Mouse (Mus musculus) adrenal gland, postnatal 36 days (tissue): ENCODE measurements at regions not wholly inside any gene's neighbourhood (a gene's known extent, or its start where the extent isn't known, plus 50 kb on each side); places are given as distances from the start of the nearest gene placed in this dataset.
A peak's percentile ranks its signal among the peaks of the same experiment; 100 is the strongest.

Experiments
- DNase-seq, 2 experiments: peaks; one replicate each; pipeline ENCODE4 v3.0.0; 2021; ENCODE audit warnings: mixed read lengths in 1 of 2

DNA sequence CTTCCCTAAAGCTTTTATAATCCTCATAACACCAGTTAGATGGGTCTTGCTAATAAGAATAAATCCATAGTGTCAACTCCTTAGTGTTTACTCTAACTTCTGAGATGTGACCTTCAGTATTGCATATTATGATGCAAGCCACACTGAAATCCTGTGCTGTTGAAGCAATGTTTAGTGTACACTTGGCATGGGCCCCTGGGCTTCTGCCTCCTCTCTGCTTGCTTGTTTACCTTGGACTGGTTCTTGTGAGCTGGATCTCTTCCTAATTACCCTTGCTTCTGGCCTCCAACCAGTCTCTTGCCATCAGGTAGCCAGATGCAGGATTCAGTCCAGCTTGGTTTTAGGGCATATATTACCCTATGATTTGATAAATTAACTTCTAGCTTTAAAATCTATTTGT, 57.0 kb downstream of the Rgs2 start:
- peak; percentile 48 to 66 for DNase-seq

DNA sequence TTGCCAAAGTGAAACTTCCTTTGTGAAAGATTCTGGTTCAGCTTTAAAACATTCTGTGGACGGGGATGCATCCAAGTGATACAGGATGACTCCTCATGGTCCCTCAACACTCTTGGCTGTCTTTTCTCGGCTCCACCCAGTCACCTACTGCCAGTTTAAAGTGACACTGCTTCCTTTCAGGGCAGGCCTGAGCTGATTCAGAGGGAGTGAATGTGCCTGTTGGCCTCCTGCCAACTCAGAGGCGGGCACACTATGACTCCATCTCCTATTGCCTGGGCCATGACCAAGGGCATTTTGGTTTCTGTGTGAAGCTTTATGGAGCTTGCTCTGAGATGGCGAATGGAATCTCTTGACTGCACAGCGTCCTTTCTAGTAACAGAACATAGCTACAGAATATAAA, 62.5 kb downstream of the Rgs2 start:
- peak; percentile 89 to 93 for DNase-seq

DNA sequence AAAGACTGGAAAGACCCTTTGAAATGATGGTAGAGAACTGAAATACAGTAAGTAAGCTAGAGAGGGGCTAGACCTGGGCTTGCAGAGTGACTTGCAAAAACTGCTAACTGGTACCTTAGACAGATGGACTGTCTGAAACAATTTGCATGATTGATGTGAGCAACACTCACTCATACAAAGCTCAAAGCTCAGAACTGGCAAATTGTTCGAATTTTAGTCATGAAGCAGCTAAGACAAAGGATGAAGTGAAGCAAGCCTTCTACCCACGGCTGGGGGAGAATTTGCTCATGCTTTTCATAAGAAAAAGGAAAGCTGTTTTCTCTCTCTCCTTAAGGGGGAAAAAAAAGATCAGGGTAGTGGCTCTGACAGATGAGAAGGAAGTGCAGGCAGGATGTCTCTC, 64.5 kb downstream of the Rgs2 start:
- DNase-seq: no peak

DNA sequence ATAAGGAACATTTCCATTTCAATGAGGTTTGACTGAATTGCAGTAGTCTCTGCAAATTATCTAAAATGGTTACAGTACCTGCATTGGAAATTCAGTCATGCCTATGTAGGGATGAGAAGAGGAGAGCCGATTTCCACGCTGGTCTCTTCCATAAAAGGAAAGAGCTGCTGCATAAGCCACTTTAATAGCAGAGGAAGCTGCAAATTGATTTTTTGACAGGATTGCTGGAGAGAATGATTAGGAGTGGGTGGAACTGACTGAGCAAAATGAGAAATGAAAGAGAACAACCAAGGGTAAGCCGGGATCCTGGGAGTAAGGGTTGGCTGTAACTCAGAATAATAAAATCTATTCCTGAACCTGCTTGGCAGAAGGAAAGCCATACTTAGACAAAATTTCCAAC, 65.4 kb downstream of the Rgs2 start:
- no peak for DNase-seq

DNA sequence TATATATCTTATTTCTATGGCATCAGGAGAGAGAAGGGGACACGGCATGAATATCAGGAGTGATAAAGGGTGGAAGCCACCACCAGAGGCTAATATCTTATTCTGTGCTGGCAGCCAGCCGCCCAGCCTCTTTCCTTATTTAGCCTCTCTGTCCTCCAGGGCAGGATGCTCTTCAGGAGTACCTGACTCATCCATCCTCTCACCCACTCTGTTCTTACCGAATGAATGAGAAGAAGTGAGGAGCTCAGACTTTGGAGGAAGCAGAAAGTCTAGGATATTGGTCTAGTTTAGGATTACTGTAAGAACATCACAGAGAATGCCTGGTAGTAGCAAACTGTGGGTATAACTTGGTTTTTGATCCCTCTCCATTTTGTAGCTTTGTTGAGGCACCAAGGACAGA, 73.2 kb downstream of the Rgs2 start:
- no peak for DNase-seq

DNA sequence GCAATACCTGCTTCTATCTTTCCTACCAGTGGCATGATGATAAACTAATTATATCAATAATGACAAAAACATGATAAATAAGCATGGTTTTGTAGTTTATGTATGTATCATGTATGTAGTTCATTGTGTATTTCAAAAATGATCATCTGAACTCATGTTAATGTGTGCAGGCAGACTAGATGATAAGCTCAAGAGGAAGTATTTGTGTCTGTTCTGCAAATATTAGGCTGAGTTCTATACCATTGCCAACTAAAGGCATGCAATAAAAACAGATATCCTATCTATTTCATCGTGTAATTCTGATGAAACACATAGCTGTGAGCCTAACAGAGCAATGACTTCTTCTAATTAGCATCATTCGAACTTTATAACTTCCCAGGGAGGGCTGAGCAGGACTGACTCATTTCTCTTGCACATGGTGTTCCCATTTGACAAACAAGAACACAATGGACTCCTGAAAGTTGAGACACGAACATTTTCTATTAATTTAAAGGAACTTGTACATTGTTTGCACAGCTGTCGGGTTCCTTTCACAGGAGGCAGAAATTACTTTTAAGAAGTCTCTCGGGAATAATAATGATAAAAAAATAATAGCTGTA, 74.3 kb downstream of the Rgs2 start:
- no peak for DNase-seq

DNA sequence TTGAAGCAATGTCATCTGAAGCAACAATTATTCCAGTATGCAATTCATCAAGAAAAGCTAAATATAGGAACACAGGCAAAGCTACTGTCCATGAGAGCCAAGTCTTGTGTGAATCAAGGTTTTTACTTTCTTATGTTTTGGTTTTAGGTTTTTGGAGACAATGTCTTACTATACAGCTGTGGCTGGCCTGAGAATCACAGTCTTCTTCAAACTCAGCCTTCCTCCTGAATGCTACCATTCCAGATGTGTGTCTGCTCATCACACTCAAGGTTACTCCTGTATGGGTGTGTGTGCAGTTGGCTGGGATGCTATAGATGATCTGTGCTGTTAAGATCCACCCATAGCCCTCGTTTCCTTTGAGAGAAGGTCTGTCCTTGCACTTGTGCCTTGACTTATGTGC, 81.5 kb downstream of the Rgs2 start:
- no peak for DNase-seq

DNA sequence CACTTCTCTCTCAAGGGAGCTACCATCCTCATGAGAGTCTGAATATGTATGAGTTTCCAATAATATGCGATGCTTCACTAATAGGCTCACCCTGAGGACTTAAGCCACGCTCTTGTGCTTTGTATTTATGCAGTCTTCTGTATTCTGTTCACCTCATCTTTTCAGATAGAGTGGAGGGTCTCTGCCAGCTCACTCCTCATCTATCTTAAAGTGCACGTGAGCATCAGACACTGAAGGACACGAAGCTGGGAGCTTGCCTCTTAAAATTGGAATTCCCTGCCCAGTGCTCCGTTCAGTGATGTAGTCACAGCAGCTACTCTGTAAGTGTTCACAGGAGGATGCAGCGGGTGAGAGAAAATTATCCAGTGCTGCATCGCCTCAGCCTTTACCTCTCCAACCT, 83.7 kb downstream of the Rgs2 start:
- DNase-seq: no peak

DNA sequence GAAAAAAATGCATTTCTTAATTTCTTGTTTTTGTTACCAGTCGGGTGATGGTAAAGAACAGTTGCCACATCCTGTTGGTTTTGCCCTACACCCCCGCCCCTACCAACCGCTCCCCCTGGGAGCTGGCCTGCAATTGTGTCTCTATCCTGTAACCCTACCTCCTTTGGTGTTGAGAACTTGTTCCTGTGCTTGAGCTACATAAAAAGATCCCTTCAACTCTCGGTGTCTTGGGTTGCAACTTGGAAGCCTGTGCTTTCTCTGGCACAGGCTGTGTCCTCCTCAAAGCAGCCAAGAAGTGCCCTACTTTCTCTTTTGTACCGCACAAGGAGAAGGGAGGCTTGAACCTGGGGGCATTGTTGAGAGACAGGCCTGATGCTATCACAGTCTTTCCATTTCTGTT, 85.0 kb downstream of the Rgs2 start:
- peak in 1 of 2 experiments; percentile 12 for DNase-seq

DNA sequence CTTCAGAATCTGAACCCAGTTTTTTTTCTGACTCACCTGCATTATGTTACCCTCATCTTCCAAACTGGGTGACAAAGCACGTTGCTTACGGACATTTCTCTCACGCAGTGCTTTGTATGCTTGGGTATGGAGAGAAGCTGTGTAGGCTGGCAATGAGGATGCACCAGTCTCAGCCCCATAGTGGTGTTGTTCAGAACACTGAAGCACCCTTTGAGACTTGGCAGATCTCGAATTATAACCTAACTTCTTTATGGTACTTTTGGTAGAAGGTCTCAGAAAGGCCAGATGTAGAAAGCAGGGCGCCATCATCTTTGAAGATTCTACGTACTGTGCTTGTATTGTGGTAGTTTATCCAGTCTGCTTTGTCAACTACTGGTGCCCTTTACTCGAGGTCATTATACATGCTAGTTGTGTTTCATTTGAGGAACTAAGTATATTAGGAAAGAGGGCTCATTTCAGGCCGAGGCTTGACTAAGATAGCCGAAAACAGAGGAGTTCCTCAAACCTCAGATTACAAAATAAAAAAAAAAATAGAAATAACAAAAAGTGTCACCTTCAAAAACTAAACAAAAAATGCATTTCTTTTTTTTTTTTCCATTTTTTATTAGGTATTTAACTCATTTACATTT, 85.7 kb downstream of the Rgs2 start:
- no peak for DNase-seq

DNA sequence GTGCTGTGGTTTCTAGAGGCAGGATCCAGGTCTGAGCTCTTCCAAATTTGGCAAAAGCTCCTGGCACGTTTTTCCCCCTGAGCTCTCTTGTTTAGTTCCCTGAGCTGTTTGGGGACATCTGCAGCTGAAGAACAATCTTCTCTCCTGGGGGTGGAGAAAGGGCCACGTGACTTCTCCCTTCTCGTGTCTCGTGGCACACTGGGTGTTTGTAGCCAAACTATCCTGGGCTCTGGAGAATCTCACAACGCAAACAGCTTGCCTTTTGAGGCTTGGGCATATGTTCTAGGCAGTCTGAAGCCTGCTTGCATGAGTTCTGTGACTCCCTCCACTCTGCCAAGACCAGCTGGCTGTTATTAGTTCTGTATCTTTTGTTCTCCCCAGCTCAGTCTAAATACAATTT, 86.3 kb downstream of the Rgs2 start:
- peak in 1 of 2 experiments; percentile 43 for DNase-seq

DNA sequence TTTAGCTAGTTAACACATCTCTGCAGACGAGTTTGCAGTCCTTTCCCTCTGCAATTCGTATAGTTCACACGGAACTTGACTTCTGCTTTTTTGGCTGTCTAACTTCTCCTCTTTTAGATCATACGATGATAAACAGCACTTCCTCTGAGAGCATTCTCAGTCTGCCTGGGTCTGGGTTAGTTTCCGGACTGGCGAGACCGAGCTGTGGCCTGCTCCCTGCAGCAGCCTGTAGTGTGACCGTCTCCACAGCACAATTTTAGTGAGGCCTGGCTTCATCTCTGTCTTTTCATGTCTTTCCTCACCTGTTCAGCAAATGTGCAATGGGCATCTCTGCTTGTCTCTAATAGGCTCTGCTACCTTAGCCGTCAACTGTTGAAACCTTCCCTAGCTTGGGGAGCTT, 87.4 kb downstream of the Rgs2 start:
- peak in 1 of 2 experiments; percentile 42 for DNase-seq

DNA sequence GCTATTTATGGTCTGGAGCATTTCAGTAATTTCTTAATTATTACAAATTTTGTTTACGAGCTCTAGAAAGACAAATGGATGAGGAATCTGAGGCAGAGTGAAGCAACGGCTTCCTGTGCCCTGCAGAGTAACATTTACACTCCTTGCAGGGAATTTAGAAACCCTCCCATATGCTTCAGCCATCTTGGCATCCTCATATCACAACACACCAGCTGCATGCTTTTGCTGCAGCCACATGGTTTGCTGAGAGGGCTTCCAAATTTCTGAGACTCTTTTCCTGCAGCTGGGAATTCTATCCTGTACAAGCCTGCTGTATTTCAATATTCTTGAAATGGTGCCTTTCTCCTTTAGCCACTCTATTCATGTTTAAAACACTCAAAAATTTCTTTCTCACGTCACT, 91.4 kb downstream of the Rgs2 start:
- no peak for DNase-seq

DNA sequence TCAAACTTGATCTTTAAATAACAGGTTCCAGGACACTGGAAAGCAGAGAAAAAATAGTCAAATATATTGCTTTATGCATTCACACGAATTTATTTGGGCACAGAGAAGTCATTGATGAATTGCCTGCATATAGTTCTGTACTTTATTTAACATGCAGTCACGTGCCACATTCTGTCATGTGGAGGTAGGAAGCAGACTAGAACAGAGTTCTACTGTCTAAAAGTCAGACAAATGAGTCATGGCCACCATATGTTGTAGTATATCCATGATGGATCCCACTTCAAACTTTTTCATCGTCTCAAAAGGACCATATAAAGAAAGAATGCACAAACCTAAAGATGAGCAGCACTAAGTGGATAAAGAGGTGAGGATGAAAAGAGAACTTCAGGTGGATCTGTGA, 92.7 kb downstream of the Rgs2 start:
- DNase-seq: no peak

DNA sequence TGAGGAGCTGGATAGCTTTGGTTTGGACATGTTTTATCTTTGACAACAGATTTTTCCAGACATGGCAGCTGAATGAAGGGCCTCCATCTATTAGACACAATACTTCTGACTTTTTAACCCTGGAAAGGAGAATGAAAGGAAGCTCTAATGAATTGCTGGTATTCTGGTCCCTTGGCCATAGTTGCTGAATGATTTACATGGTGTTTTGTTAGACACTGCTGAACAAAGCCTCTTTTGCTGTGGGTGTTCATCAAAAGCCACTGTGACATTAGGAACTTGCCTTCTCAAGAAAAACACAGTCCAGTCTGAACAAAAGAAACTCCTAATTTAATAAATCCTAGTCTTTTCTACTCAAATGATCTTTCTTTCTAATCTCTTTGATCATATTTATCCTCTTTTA, 93.4 kb downstream of the Rgs2 start:
- DNase-seq: no peak

DNA sequence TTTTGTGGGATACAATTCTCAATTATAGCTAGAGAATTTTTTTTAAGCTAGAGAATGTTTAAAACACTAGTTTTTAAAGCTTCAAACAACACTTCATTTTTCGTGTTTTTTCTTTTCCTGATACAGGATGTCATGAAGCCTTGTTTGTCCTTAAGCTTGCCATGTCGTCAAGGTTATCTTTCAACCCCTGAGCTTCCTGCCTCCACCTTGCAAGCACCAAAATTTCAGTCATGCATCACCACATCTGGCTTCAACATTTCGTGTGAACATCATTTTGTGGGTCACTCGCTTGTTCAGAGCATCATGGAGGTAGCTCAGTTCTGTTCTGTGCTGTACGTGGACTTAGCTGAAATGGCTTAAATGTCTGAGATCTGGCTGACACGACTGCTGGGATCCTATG, 96.6 kb downstream of the Rgs2 start:
- no peak for DNase-seq

DNA sequence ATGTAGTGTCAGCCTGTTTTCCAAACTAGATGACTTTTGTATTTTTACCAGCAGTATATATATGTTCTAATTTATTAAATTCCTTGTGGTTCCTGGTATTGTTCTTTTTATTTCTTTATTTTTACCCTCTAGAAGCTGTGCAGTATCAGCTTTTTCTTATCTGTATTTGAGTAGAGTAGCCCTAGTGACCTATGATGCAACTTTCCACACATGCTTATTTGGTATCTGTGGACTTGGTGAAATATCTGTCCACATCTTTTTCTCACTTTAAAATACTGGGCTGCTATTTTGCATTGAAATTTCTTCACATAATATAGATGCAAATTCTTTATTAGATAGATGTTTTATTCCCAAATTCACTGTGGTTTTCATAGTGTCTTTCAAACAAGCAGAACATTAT, 97.1 kb downstream of the Rgs2 start:
- DNase-seq: no peak

DNA sequence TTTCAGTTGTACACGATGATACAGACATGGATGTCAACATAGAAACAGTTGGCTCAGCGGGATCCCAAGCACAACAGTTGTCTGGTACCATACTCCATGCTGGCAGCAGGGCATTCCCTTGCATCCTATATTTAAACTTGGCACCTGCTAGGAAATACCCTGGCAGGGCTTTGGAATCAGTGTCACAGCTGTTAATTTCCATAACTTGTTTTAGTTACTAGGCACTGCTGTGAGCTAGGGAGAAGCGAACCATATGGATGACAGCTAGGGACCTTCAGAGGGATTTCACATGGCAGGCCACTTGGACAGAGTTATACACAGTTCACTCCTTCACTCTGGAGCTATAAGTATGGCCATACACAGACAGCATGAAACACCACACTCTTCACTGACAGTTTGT, 100.0 kb downstream of the Rgs2 start:
- no peak for DNase-seq

DNA sequence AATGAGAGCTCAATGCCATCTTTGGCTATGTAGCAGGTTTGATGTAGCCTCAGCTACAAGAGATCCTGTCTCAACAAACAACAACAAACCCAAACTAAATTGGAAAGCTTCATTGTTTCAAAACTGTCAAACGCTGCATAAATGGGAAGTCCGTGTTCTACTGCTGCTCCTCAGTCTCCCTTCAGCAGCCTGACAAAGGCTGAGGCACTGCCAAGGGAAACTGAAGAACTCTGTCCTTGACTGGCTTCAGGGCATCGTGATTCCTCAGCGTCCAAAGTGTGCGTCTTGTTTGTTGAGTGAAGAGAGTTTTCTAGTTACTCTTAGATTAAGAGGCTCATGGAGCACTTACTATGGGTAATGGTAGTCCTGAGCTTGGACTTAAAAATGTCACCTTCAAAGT, 100.7 kb downstream of the Rgs2 start:
- peak; percentile 35 to 36 for DNase-seq

DNA sequence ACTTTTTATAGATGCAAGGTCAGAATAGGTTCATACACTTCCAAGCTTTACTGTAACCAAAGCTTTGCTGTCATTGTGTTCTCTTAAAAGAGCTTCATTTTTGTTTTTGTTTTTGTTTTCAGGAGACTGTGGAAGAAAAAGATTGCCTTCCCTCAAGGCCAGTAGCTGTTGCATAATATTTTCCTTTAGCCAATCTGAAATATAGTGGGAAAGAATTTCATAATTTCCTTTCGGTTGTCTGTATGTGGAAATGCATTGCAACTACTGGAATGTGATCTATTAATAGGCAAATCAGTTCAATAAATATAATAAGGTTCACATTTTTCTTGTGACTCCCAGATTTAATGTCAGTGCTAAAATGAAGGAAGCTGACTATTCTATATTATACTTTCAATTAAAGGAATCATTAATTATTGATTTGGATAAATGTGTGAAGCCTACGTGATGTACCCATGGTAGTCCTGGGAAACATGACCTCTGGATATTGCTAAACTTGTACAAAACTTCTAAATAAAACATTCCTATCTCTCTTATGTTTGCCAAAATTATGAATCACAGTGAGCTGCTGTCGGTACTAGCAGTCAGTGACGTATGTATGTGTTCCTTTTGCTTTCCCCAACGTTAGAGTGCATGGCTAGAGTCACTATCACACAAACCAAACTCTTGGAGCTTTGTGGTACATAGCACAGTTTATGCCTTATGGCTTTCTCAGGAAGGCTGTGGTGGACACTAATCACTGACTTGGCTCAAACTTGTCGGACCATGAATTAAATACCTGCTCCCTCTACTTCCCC, 102.6 kb downstream of the Rgs2 start:
- peak in 1 of 2 experiments; percentile 16 for DNase-seq

DNA sequence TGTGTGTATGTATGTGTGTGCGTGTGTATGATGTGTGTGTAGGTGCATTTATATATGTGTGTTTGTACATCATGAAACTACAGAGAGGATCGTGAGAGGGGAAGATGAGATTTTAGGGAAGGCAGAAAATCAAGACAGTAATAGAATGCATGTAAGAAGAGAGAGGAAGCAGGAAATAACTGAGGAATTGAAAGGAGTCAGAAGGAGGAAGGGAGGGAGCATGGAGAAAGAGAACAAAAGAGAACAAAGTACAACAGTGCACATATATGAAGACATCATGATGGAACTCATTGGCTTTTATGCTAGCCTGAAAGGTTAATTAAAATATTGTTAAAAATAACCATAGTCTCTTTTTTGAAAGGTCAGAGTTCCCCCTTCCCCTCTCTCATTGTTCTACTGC, 111.4 kb downstream of the Uchl5 start:
- DNase-seq: no peak

DNA sequence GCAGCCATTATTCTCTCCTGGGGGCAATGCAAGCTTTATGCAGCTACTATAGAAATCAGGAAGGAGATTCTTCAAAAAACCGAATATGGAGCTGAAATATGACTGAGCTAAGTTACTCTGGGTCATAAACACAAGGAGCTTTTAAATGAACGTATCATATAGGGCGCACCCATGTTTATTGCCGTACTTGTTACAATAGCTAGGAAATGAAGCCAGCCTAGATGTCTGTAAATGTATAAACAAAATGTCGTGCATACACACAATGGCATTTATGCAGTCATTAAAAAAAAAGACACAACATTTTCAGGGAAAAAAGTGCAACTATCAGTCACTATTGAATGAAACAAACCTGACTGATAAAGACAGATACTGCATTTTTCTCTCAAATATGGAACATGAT, 111.0 kb downstream of the Uchl5 start:
- no peak for DNase-seq

DNA sequence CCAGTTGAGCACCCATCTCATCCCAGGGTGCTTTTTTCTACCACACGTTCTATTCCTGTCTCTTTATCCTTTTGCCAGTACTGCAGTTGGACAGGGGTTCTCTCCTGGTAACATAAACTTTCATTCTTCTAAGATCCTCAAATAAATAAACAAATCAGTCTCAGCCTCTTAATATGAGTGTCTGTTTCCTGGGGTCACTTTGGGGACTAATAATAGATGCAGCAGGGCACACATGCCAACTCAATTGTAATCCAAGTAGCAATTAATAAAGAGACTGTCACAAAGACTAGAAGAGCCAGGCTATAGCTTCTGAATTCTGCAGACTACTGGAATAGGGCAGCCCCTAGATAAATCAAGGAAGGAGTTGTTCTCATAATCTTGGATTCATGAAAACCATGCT, 108.9 kb downstream of the Uchl5 start:
- DNase-seq: no peak

DNA sequence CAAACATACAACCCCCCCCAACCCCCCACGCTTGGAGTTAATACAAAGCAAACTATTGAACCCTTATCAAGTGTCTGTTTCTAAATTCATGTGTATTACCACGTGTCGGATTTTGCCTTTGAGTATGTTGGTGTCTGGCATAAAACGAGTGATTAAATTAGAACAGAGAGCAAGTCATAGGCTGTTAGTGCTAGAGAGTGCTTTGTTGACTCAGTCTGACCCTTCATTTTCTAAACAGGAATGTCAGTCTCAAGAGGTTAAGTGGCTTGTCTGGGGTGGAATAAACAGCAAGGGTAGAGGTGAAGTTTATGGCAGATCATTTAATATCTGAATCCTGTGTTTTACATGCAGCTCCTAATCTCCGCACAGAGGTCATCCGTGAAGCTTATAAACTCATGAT, 104.1 kb downstream of the Uchl5 start:
- DNase-seq: no peak
